Mouse (Mus musculus): Measurements from ENCODE around the gene Bhlhb9.
A peak's percentile ranks its signal among the peaks of the same experiment; 100 is the strongest.
"Not testable (repeated sequence)": the region's sequence is repeated elsewhere in the genome, so short reads cannot be mapped to it uniquely, and the experiment has no call there.

The Bhlhb9 gene

GRCm38 (mm10) chrX:135797212-135797644 is at the start of gene Bhlhb9:
Gene Bhlhb9 (plus strand): TSS chrX:135797594.
- DNase-seq (ENCODE audit: low read depth, low spot score): peak; percentile 44

GRCm38 (mm10) chrX:135752832-135753231 is 44.6 kb upstream of the Bhlhb9 start:
- DNase-seq (ENCODE audit: low read depth, low spot score): no peak

- no peak for DNase-seq (ENCODE audit: low read depth, low spot score)
Observed at GRCm38 (mm10) chrX:135761707-135762106, 35.7 kb upstream of the Bhlhb9 start.

GRCm38 (mm10) chrX:135768043-135768548 is 29.3 kb upstream of the Bhlhb9 start:
- no peak for DNase-seq (ENCODE audit: low read depth, low spot score)

- DNase-seq (ENCODE audit: low read depth, low spot score): no peak
Observed at GRCm38 (mm10) chrX:135768565-135768964, 28.8 kb upstream of the Bhlhb9 start.

GRCm38 (mm10) chrX:135791536-135791935 is 5.9 kb upstream of the Bhlhb9 start:
- DNase-seq (ENCODE audit: low read depth, low spot score): no peak

- DNase-seq (ENCODE audit: low read depth, low spot score): peak; percentile 34
Observed at GRCm38 (mm10) chrX:135792326-135792725, 5.1 kb upstream of the Bhlhb9 start.

GRCm38 (mm10) chrX:135795591-135796304 is 1.6 kb upstream of the Bhlhb9 start:
- peak; percentile 35 for DNase-seq (ENCODE audit: low read depth, low spot score)

- not testable (repeated sequence) for DNase-seq (ENCODE audit: low read depth, low spot score)
Observed at GRCm38 (mm10) chrX:135796305-135797211, 836 bp upstream of the Bhlhb9 start.

GRCm38 (mm10) chrX:135804149-135804548 is 6.8 kb downstream of the Bhlhb9 start:
- no peak for DNase-seq (ENCODE audit: low read depth, low spot score)

GRCm38 (mm10) chrX:135805780-135806179 is 8.4 kb downstream of the Bhlhb9 start:
- DNase-seq (ENCODE audit: low read depth, low spot score): no peak

- DNase-seq (ENCODE audit: low read depth, low spot score): not testable (repeated sequence)
Observed at GRCm38 (mm10) chrX:135835896-135836295, 38.5 kb downstream of the Bhlhb9 start.

- DNase-seq (ENCODE audit: low read depth, low spot score): peak; percentile 9
Observed at GRCm38 (mm10) chrX:135837896-135838295, 40.5 kb downstream of the Bhlhb9 start.

GRCm38 (mm10) chrX:135838521-135839360 is 41.3 kb downstream of the Bhlhb9 start, which contains the start of gene Gprasp2:
Gene Gprasp2 (plus strand): TSS chrX:135839034.
- DNase-seq (ENCODE audit: low read depth, low spot score): peak; percentile 22

GRCm38 (mm10) chrX:135839397-135840391 is 42.3 kb downstream of the Bhlhb9 start:
- DNase-seq (ENCODE audit: low read depth, low spot score): peak; percentile 29

GRCm38 (mm10) chrX:135866806-135867205 is 69.4 kb downstream of the Bhlhb9 start:
- not testable (repeated sequence) for DNase-seq (ENCODE audit: low read depth, low spot score)

GRCm38 (mm10) chrX:135876679-135877078 is 79.3 kb downstream of the Bhlhb9 start:
- DNase-seq (ENCODE audit: low read depth, low spot score): no peak

GRCm38 (mm10) chrX:135879626-135880025 is 82.2 kb downstream of the Bhlhb9 start:
- DNase-seq (ENCODE audit: low read depth, low spot score): no peak

- peak; percentile 83 for DNase-seq (ENCODE audit: low read depth, low spot score)
Observed at GRCm38 (mm10) chrX:135885411-135886233, 88.2 kb downstream of the Bhlhb9 start.
